Mouse (Mus musculus): ENCODE results near the gene Ttc9b.

- TF ChIP-seq POLR2A (IDR thresholded peaks at IDR 0.05; ENCODE audit: low read depth, low read length) = no peak
- no peak for TF ChIP-seq CTCF (IDR thresholded peaks at IDR 0.05; ENCODE audit: extremely low read depth, insufficient read length, insufficient replicate concordance, low read depth, low read length)
Measured at GRCm38 (mm10) chr7:27605499-27606285, 48.0 kb upstream of the Ttc9b start.

Data from small intestine, adult 2 months (tissue).